ENCODE assay signal across 8 mouse cellular contexts in genomic region chr12:86422166-86422910, GRCm38 (mm10).
DNase-seq lines count a peak whose midpoint lies in the region; ATAC-seq and TF ChIP-seq lines count a peak whose summit lies in the region.

No protein-coding gene starts in this region.

- H3K36me3 ChIP-seq in liver, adult 2 months (ENCODE audit: control insufficient read depth, insufficient read depth, low read length): no peaks in the 10 kb centered on the region
- no peaks in the 10 kb centered on the region for H3K36me3 ChIP-seq in forebrain, embryonic 15.5 days
- no peaks in the 10 kb centered on the region for H3K36me3 ChIP-seq in limb, embryonic 15.5 days
- H3K36me3 ChIP-seq in stomach, embryonic 14.5 days (ENCODE audit: control insufficient read depth, insufficient read depth, low read length): no peaks in the 10 kb centered on the region

- no peak for TF ChIP-seq POLR2A in liver, adult 2 months (IDR thresholded peaks at IDR 0.05; ENCODE audit: extremely low read depth, insufficient read depth, low read length)

- H3K4me3 ChIP-seq in liver, adult 2 months (ENCODE audit: insufficient read depth, low read depth, low read length): peak overlapping the region; percentile 75
- peak overlapping the region; percentile 53 for H3K4me3 ChIP-seq in forebrain, embryonic 15.5 days
- peak overlapping the region; percentile 48 for H3K4me3 ChIP-seq in limb, embryonic 15.5 days
- H3K4me3 ChIP-seq in stomach, embryonic 14.5 days (ENCODE audit: low read depth, low read length): peak overlapping the region; percentile 39

- peaks cover 11% of the 10 kb centered on the region for H3K27me3 ChIP-seq in liver, adult 2 months (ENCODE audit: control insufficient read depth, insufficient read depth, low read length)
- H3K27me3 ChIP-seq in forebrain, embryonic 15.5 days: peaks cover 67% of the 10 kb centered on the region
- peaks cover 91% of the 10 kb centered on the region for H3K27me3 ChIP-seq in limb, embryonic 15.5 days
- peaks cover 45% of the 10 kb centered on the region for H3K27me3 ChIP-seq in stomach, embryonic 14.5 days (ENCODE audit: control insufficient read depth, insufficient read depth, low read length)

- no peak overlapping the region for H3K27ac ChIP-seq in liver, adult 2 months (replicated peaks; ENCODE audit: insufficient read depth, low read depth, low read length)
- H3K27ac ChIP-seq in forebrain, embryonic 15.5 days (replicated peaks): no peak overlapping the region
- no peak overlapping the region for H3K27ac ChIP-seq in limb, embryonic 15.5 days
- no peak overlapping the region for H3K27ac ChIP-seq in stomach, embryonic 14.5 days (ENCODE audit: low read length)

- ATAC-seq in forebrain, embryonic 15.5 days (replicated peaks): no peak
- ATAC-seq in limb, embryonic 15.5 days (ENCODE audit: insufficient number of reproducible peaks, low FRiP score, low TSS enrichment, low read depth): no peak
- ATAC-seq in stomach, embryonic 14.5 days (ENCODE audit: insufficient number of reproducible peaks, insufficient read depth, low FRiP score, low read depth): no peak

- no peak for TF ChIP-seq CTCF in liver, adult 2 months (IDR thresholded peaks at IDR 0.05; ENCODE audit: low read depth, low read length)

- H3K9me3 ChIP-seq in forebrain, embryonic 15.5 days: no peaks in the 10 kb centered on the region
- no peaks in the 10 kb centered on the region for H3K9me3 ChIP-seq in limb, embryonic 15.5 days
- no peaks in the 10 kb centered on the region for H3K9me3 ChIP-seq in stomach, embryonic 14.5 days (ENCODE audit: control insufficient read depth, low read depth, low read length)

- no peak overlapping the region for H3K9ac ChIP-seq in liver, adult 2 months (ENCODE audit: low read depth, low read length)
- peak overlapping the region; percentile 46; the same call in 1 of the 2 replicates for H3K9ac ChIP-seq in forebrain, embryonic 15.5 days (replicated peaks)
- H3K9ac ChIP-seq in limb, embryonic 15.5 days: no peak overlapping the region
- H3K9ac ChIP-seq in stomach, embryonic 14.5 days (replicated peaks; ENCODE audit: low read depth, low read length): no peak overlapping the region

- H3K4me1 ChIP-seq in liver, adult 2 months (ENCODE audit: control insufficient read depth, insufficient read depth, low read length): peaks cover 5% of the 10 kb centered on the region
- H3K4me1 ChIP-seq in forebrain, embryonic 15.5 days: peaks cover 21% of the 10 kb centered on the region
- H3K4me1 ChIP-seq in limb, embryonic 15.5 days: peaks cover 17% of the 10 kb centered on the region
- H3K4me1 ChIP-seq in stomach, embryonic 14.5 days (ENCODE audit: control insufficient read depth, insufficient read depth, low read length): peaks cover 10% of the 10 kb centered on the region; the same call in 1 of the 2 replicates

- 4% methylated on average over 59 of the region's 59 CpGs for WGBS in liver, adult 2 months
- WGBS in forebrain, embryonic 15.5 days: under 1% methylated on average over 59 of the region's 59 CpGs
- 2% methylated on average over 59 of the region's 59 CpGs for WGBS in limb, embryonic 15.5 days
- WGBS in stomach, embryonic 14.5 days: 2% methylated on average over 59 of the region's 59 CpGs

- H3K79me2 ChIP-seq in liver, adult 2 months (ENCODE audit: control insufficient read depth, insufficient read depth, low read length): no peaks in the 10 kb centered on the region

- H3K4me2 ChIP-seq in forebrain, embryonic 15.5 days (replicated peaks): peak overlapping the region; percentile 81
- H3K4me2 ChIP-seq in limb, embryonic 15.5 days: peak overlapping the region; percentile 88
- H3K4me2 ChIP-seq in stomach, embryonic 14.5 days (replicated peaks; ENCODE audit: low read depth, low read length): peak overlapping the region; percentile 70

- no peak for DNase-seq in liver, adult 2 months (ENCODE audit: extremely low read depth, low read depth, low spot score)
- DNase-seq in liver: no peak
- no peak for DNase-seq in adrenal gland, postnatal 14 days
- DNase-seq in adrenal gland, adult 2 months: no peak
- DNase-seq in gastrocnemius, postnatal 10 days: no peak
